Mouse (Mus musculus): ENCODE measurements around the gene Thbs1. TPM values are rescaled to one million over a fixed set of nuclear protein-coding genes. Genes with fewer than 3 reads are reported as not detected.

The Thbs1 gene
- polyA plus RNA-seq, 1 experiment from 2014 or later: 5.1 TPM

DNA sequence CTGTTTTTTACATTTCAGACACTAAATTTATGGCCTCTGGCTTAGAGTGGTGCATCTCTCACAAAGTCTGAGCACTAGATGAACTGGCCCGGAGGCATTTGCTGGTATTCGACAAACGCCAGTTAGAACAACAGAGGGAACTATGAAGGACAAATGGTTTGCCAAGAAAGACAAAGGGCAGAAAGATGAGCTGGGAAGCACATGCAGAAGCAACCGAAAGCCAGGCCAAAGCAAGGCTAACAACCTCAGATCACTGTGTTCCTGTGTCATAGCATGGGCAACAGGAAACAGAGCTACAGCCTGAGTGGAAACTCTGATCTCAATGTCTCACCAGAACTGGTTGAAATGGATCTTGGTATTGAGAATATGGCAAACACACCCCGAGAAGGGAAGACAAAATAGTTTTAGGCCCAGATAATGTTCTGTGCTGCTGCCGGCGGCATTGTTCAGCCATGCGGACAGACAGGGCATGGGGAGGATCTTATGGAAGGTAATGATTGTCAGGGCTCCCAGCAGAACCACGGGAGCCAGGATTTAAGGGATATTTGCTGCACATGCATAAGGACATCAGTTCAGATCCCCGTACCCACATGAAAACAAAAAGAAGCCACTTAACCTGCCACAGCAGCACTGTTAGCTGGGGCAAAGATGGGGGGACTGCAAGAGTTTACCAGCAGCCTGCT, 24.5 kb upstream of the Thbs1 start:
- 74% methylated on average over 10 of the region's 10 CpGs for WGBS
- Histone ChIP-seq H3K9me3 (no peaks in the 10 kb centered on the region), H3K27ac (no peak overlapping the region), H3K9ac (replicated peaks) (no peak overlapping the region), H3K27me3 (no peaks in the 10 kb centered on the region), H3K4me1 (replicated peaks) (no peaks in the 10 kb centered on the region), H3K36me3 (no peaks in the 10 kb centered on the region), H3K4me2 (replicated peaks) (no peak overlapping the region), H3K4me3 (replicated peaks) (no peak overlapping the region)
- no peak for ATAC-seq

- Histone ChIP-seq H3K36me3 (no peaks in the 10 kb centered on the region), H3K27ac (no peak overlapping the region), H3K4me2 (replicated peaks) (no peak overlapping the region), H3K9ac (replicated peaks) (no peak overlapping the region), H3K9me3 (no peaks in the 10 kb centered on the region), H3K4me1 (replicated peaks) (no peaks in the 10 kb centered on the region), H3K27me3 (no peaks in the 10 kb centered on the region), H3K4me3 (replicated peaks) (no peak overlapping the region)
- ATAC-seq: no peak
- WGBS: 93% methylated on average over 5 of the region's 5 CpGs
These were observed 20.4 kb upstream of the Thbs1 start for GRCm38 (mm10) chr2:118091226-118091625.

DNA sequence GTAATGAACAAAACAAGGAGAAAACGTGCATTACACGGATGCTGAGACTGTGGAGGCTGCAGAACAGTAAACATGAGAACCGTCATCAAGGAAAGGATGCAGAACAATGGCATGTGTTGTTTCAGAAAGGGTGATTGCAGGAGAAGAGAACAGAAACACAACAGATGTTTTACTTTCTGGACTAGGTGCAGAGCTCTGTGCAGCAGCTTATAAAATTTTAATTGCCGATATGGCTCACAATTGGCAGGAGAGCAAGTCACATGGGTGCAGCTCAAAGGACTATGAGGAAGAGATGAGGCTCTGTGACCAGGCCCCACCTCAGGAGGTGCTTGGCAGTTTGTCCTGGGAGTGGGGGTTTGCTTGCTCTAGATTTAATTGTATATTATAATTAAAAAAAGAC, 12.6 kb upstream of the Thbs1 start:
- no peaks in the 10 kb centered on the region for H3K36me3 ChIP-seq
- H3K9ac ChIP-seq (replicated peaks): no peak overlapping the region
- ATAC-seq: no peak
- no peaks in the 10 kb centered on the region for H3K4me1 ChIP-seq (replicated peaks)
- 72% methylated on average over 4 of the region's 4 CpGs for WGBS
- no peak overlapping the region for H3K4me2 ChIP-seq (replicated peaks)
- no peaks in the 10 kb centered on the region for H3K27me3 ChIP-seq
- no peak overlapping the region for H3K4me3 ChIP-seq (replicated peaks)
- H3K9me3 ChIP-seq: no peaks in the 10 kb centered on the region
- no peak overlapping the region for H3K27ac ChIP-seq

GRCm38 (mm10) chr2:118102169-118102568, 9.5 kb upstream of the Thbs1 start:
- ATAC-seq: no peak
- H3K4me2 ChIP-seq (replicated peaks): no peak overlapping the region
- no peak overlapping the region for H3K27ac ChIP-seq
- H3K9me3 ChIP-seq: no peaks in the 10 kb centered on the region
- no peak overlapping the region for H3K9ac ChIP-seq (replicated peaks)
- WGBS: 42% methylated on average over 4 of the region's 4 CpGs
- no peaks in the 10 kb centered on the region for H3K36me3 ChIP-seq
- no peaks in the 10 kb centered on the region for H3K4me1 ChIP-seq (replicated peaks)
- H3K27me3 ChIP-seq: no peaks in the 10 kb centered on the region
- H3K4me3 ChIP-seq (replicated peaks): no peak overlapping the region

- WGBS: 33% methylated on average over 17 of the region's 17 CpGs
- peaks cover 31% of the 10 kb centered on the region for H3K4me1 ChIP-seq (replicated peaks)
- no peaks in the 10 kb centered on the region for H3K9me3 ChIP-seq
- H3K9ac ChIP-seq (replicated peaks): 0 out of 2 replicates have a peak overlapping the region, but pooled peaks have one; percentile 47
- H3K4me2 ChIP-seq (replicated peaks): peak overlapping the region; percentile 91
- no peak overlapping the region for H3K27ac ChIP-seq
- H3K27me3 ChIP-seq: peaks cover 31% of the 10 kb centered on the region
- ATAC-seq: peak; percentile 44; the same call in 1 of the 2 replicates
- peak overlapping the region; percentile 50 for H3K4me3 ChIP-seq (replicated peaks)
- H3K36me3 ChIP-seq: no peaks in the 10 kb centered on the region
These were observed 1.3 kb upstream of the Thbs1 start for GRCm38 (mm10) chr2:118110225-118110915.

GRCm38 (mm10) chr2:118111116-118111487, 574 bp upstream of the Thbs1 start:
- H3K4me1 ChIP-seq (replicated peaks): peaks cover 36% of the 10 kb centered on the region
- H3K4me3 ChIP-seq (replicated peaks): peak overlapping the region; percentile 50
- under 1% methylated on average over 16 of the region's 16 CpGs for WGBS
- peak; percentile 89 for ATAC-seq
- H3K36me3 ChIP-seq: no peaks in the 10 kb centered on the region
- peaks cover 31% of the 10 kb centered on the region for H3K27me3 ChIP-seq
- peak overlapping the region; percentile 66 for H3K9ac ChIP-seq (replicated peaks)
- no peaks in the 10 kb centered on the region for H3K9me3 ChIP-seq
- H3K27ac ChIP-seq: no peak overlapping the region
- H3K4me2 ChIP-seq (replicated peaks): peak overlapping the region; percentile 91

DNA sequence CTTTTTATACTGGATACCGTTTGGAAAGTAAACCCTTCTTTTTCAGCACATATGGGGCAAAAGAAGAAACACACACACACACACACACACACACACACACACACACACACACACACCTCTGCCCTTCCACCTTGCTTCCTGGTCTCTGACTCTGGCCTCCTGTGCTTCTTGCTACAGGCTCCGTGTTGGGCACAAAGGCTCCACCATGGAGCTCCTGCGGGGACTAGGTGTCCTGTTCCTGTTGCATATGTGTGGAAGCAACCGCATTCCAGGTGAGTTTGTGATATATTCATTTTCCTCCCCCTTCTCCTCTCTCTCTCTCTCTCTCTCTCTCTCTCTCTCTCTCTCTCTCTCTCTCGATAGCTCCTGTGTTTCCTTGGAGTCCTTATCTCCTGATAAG, 762 bp downstream of the Thbs1 start:
- Histone ChIP-seq H3K9ac (replicated peaks) (no peak overlapping the region), H3K4me3 (replicated peaks) (peak overlapping the region; percentile 50), H3K27ac (no peak overlapping the region), H3K9me3 (no peaks in the 10 kb centered on the region), H3K36me3 (no peaks in the 10 kb centered on the region), H3K4me2 (replicated peaks) (peak overlapping the region; percentile 91), H3K27me3 (peaks cover 31% of the 10 kb centered on the region), H3K4me1 (replicated peaks) (peaks cover 36% of the 10 kb centered on the region)
- ATAC-seq: no peak
- 20% methylated on average over 5 of the region's 5 CpGs for WGBS

GRCm38 (mm10) chr2:118112846-118113479, 1.3 kb downstream of the Thbs1 start:
- H3K27ac ChIP-seq: no peak overlapping the region
- 59% methylated on average over 21 of the region's 21 CpGs for WGBS
- no peak for ATAC-seq

DNA sequence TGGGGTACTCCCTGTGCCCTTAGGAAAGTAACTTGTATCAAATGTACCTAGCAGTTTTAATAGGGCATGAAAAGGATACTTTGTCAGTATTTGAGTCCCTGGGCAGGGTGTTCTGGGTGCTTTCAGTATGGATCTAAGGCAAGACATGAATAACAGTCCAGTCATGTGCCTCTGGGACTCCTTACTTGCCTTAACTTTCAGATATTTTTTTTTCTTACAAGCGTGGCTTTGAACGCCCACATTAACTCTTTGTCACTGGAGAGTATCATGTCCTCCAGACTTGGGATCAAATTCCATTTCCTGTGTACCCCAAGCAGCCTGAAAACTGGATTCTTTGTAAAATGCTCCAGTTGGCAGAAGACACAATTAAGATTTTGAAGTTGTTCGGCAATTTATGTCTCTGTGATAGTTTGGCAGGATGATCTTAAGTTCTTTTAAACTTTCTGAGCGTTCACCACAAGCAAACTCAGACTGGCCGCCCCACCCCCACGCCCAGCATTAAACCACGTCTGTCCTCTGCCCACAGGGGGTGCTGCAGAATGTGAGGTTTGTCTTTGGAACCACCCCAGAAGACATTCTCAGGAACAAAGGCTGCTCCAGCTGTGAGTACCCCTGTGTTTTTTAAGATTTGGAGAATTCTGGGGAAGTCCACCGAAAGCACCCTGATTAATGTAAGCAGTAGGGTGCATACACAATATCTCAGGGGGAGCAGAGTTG, 2.3 kb downstream of the Thbs1 start:
- H3K4me2 ChIP-seq (replicated peaks): no peak overlapping the region; the same call in 1 of the 2 replicates

More at GRCm38 (mm10) chr2:118112846-118113479, 1.3 kb downstream of the Thbs1 start:
- H3K27me3 ChIP-seq: peaks cover 31% of the 10 kb centered on the region
- peaks cover 36% of the 10 kb centered on the region for H3K4me1 ChIP-seq (replicated peaks)
- peak overlapping the region; percentile 50 for H3K4me3 ChIP-seq (replicated peaks)
- no peaks in the 10 kb centered on the region for H3K36me3 ChIP-seq
- no peaks in the 10 kb centered on the region for H3K9me3 ChIP-seq
- no peak overlapping the region for H3K9ac ChIP-seq (replicated peaks)
- peak overlapping the region; percentile 91 for H3K4me2 ChIP-seq (replicated peaks)

DNA sequence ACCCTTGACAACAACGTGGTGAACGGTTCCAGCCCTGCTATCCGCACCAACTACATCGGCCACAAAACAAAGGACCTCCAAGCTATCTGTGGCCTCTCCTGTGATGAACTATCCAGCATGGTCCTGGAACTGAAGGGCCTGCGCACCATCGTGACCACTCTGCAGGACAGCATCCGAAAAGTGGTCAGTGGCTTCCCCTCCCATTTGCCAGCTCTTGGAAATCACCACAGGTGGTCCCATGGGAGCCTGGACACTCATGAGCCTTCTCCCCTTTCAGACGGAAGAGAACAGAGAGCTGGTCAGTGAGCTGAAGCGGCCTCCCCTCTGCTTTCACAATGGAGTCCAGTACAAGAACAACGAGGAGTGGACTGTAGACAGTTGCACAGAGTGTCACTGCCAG, 3.0 kb downstream of the Thbs1 start:
- no peak overlapping the region for H3K4me3 ChIP-seq (replicated peaks)
- H3K9ac ChIP-seq (replicated peaks): no peak overlapping the region
- H3K27ac ChIP-seq: no peak overlapping the region
- WGBS: 63% methylated on average over 10 of the region's 10 CpGs
- 0 out of 2 replicates have a peak overlapping the region, but pooled peaks have one; percentile 2 for H3K4me2 ChIP-seq (replicated peaks)
- no peaks in the 10 kb centered on the region for H3K9me3 ChIP-seq
- peaks cover 25% of the 10 kb centered on the region for H3K27me3 ChIP-seq
- no peak for ATAC-seq
- H3K36me3 ChIP-seq: no peaks in the 10 kb centered on the region
- H3K4me1 ChIP-seq (replicated peaks): peaks cover 36% of the 10 kb centered on the region

More for the DNA sequence above, 2.3 kb downstream of the Thbs1 start:
- Histone ChIP-seq H3K9me3 (no peaks in the 10 kb centered on the region), H3K27ac (no peak overlapping the region), H3K4me3 (replicated peaks) (no peak overlapping the region), H3K9ac (replicated peaks) (no peak overlapping the region), H3K27me3 (peaks cover 29% of the 10 kb centered on the region), H3K4me1 (replicated peaks) (peaks cover 36% of the 10 kb centered on the region), H3K36me3 (no peaks in the 10 kb centered on the region)
- ATAC-seq: no peak
- whole genome bisulfite sequencing: 42% methylated on average over 8 of the region's 8 CpGs

DNA sequence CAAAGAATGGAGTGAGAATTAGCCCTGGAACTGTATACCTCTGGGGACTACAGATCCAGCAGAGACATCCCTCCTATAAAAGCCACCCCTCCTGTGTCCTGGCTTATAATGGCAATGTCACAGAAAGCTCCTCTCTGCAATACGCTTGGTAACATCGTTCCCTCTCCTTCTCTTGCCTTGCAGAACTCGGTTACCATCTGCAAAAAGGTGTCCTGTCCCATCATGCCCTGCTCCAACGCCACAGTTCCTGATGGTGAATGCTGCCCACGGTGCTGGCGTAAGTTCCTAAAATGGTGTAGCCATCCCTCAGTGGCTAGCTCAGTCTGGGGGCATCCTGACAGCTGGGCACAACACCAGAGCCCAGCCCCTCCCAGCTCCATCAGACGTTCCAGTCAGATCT, 4.0 kb downstream of the Thbs1 start:
- Histone ChIP-seq H3K27ac (no peak overlapping the region), H3K9me3 (no peaks in the 10 kb centered on the region), H3K9ac (replicated peaks) (no peak overlapping the region), H3K36me3 (peaks cover under 1% of the 10 kb centered on the region; the same call in 1 of the 2 replicates), H3K4me1 (replicated peaks) (peaks cover 31% of the 10 kb centered on the region), H3K4me2 (replicated peaks) (no peak overlapping the region), H3K4me3 (replicated peaks) (no peak overlapping the region), H3K27me3 (peaks cover 18% of the 10 kb centered on the region)
- WGBS: 86% methylated on average over 7 of the region's 7 CpGs
- ATAC-seq: no peak
